Mouse (Mus musculus) forebrain, embryonic 16.5 days (tissue): ENCODE results near the gene Mapk1ip1l. TPM values are rescaled to one million over a fixed set of nuclear protein-coding genes. Genes with fewer than 3 reads are reported as not detected.

ENCODE experiments used
- ATAC-seq: fragments of 200-750 bp; cut with Nextera tagmentation; 2 replicates; pipeline ENCODE4 v1.8.0; 2017; ENCODE audit warnings: mild to moderate bottlenecking, moderate library complexity
- H3K27ac ChIP-seq: fragments of 300-500 bp; sonication (generic); 2 replicates; pipeline ENCODE4 v1.5.1; 2014; ENCODE audit warnings: low read length, control low read depth
- H3K27me3 ChIP-seq: fragments of 300-500 bp; sonication (generic); replicated peaks from 2 replicates; pipeline ENCODE4 v1.6.1; 2014; ENCODE audit warnings: low read length; ENCODE audit not compliant: control insufficient read depth, insufficient read depth
- H3K36me3 ChIP-seq: fragments of 300-500 bp; sonication (generic); 2 replicates; pipeline ENCODE4 v1.6.1; 2014; ENCODE audit not compliant: control insufficient read depth, insufficient read depth
- H3K4me1 ChIP-seq: fragments of 300-500 bp; sonication (generic); replicated peaks from 2 replicates; pipeline ENCODE4 v1.6.1; 2014; ENCODE audit warnings: low read length; ENCODE audit not compliant: control insufficient read depth, insufficient read depth
- H3K4me2 ChIP-seq: fragments of 300-500 bp; sonication (generic); 2 replicates; pipeline ENCODE4 v1.6.1; 2014; ENCODE audit warnings: mild to moderate bottlenecking, low read length, control low read depth
- H3K4me3 ChIP-seq: fragments of 300-500 bp; sonication (generic); replicated peaks from 2 replicates; pipeline ENCODE4 v1.5.1; 2014; ENCODE audit warnings: mild to moderate bottlenecking, low read length, control low read depth
- H3K9ac ChIP-seq: fragments of 300-500 bp; sonication (generic); replicated peaks from 2 replicates; pipeline ENCODE4 v1.6.1; 2014; ENCODE audit warnings: low read depth, low read length, control low read depth
- H3K9me3 ChIP-seq: fragments of 300-500 bp; sonication (generic); 2 replicates; pipeline ENCODE4 v1.6.1; 2016; ENCODE audit warnings: low read length; ENCODE audit not compliant: control insufficient read depth
- WGBS: fragments of 180-500 bp; shearing (Covaris S2); extraction: QIAGEN DNeasy Blood & Tissue Kit; methylation state at CpG from one replicate; pipeline ENCODE4 v1.1.7; 2014; 5-methylcytosine and 5-hydroxymethylcytosine counted together
- polyA plus RNA-seq: library from polyadenylated mRNA; unstranded; fragments of >200 nt; fragmentation: Nextera tagmentation; extraction: Ambion mirVana; gene quantifications from 2 replicates; pipeline ENCODE4 v1.2.1, GENCODE M21; 2015

Mapk1ip1l gene
- polyA plus RNA-seq, 1 experiment from 2014 or later, result 62.1 TPM

GRCm38 (mm10) chr14:47276637-47277393 is 21.3 kb upstream of the Mapk1ip1l start, which contains the start of the genes Wdhd1 and Socs4:
Wdhd1 (minus strand) TSS chr14:47276857.
Socs4 (plus strand) TSS chr14:47276931.
- Histone ChIP-seq H3K36me3 (no peaks in the 10 kb centered on the region), H3K4me2 (peak within 1 kb of the TSS; percentile 81), H3K4me3 (peak within 1 kb of the TSS; percentile 72), H3K9me3 (no peaks in the 10 kb centered on the region), H3K27me3 (no peaks in the 10 kb centered on the region), H3K4me1 (peaks cover 10% of the 10 kb centered on the region), H3K27ac (peak within 1 kb of the TSS; percentile 80), H3K9ac (peak within 1 kb of the TSS; percentile 88)
- WGBS, result under 1% methylated on average over 68 of the region's 77 CpGs
- peak; percentile 97 for ATAC-seq

- Histone ChIP-seq H3K9me3 (no peaks in the 10 kb centered on the region), H3K4me3 (no peak overlapping the region), H3K36me3 (no peaks in the 10 kb centered on the region), H3K9ac (no peak overlapping the region), H3K27me3 (no peaks in the 10 kb centered on the region), H3K4me1 (peaks cover 10% of the 10 kb centered on the region), H3K27ac (no peak overlapping the region), H3K4me2 (no peak overlapping the region)
- WGBS, result 81% methylated on average over 2 of the region's 2 CpGs
- ATAC-seq, result no peak
These were observed 19.0 kb upstream of the Mapk1ip1l start for GRCm38 (mm10) chr14:47279058-47279457.

- no peak overlapping the region for H3K27ac ChIP-seq
- 89% methylated on average over 4 of the region's 4 CpGs for WGBS
- peaks cover 2% of the 10 kb centered on the region for H3K4me1 ChIP-seq
- H3K36me3 ChIP-seq, result no peaks in the 10 kb centered on the region
- H3K4me3 ChIP-seq, result no peak overlapping the region
- no peak for ATAC-seq
- H3K4me2 ChIP-seq, result no peak overlapping the region
- no peaks in the 10 kb centered on the region for H3K9me3 ChIP-seq
- no peaks in the 10 kb centered on the region for H3K27me3 ChIP-seq
- H3K9ac ChIP-seq, result no peak overlapping the region
These were observed 16.5 kb upstream of the Mapk1ip1l start for GRCm38 (mm10) chr14:47281535-47281934.

GRCm38 (mm10) chr14:47283568-47283967 is 14.5 kb upstream of the Mapk1ip1l start:
- Histone ChIP-seq H3K9ac (no peak overlapping the region), H3K4me3 (no peak overlapping the region), H3K4me1 (no peaks in the 10 kb centered on the region), H3K9me3 (no peaks in the 10 kb centered on the region), H3K36me3 (no peaks in the 10 kb centered on the region), H3K4me2 (no peak overlapping the region), H3K27ac (no peak overlapping the region), H3K27me3 (no peaks in the 10 kb centered on the region)
- ATAC-seq, result no peak
- WGBS, result 93% methylated on average over 7 of the region's 7 CpGs

- H3K36me3 ChIP-seq, result peaks cover 4% of the 10 kb centered on the region; the same call in 1 of the 2 replicates
- H3K4me2 ChIP-seq, result no peak overlapping the region
- 91% methylated on average over 2 of the region's 2 CpGs for WGBS
- H3K9ac ChIP-seq, result no peak overlapping the region
- no peak overlapping the region for H3K4me3 ChIP-seq
- no peak overlapping the region for H3K27ac ChIP-seq
- ATAC-seq, result no peak
- no peaks in the 10 kb centered on the region for H3K27me3 ChIP-seq
- no peaks in the 10 kb centered on the region for H3K9me3 ChIP-seq
- no peaks in the 10 kb centered on the region for H3K4me1 ChIP-seq
These were observed 12.8 kb upstream of the Mapk1ip1l start for GRCm38 (mm10) chr14:47285271-47285670.

- Histone ChIP-seq H3K4me3 (no peak overlapping the region), H3K9me3 (no peaks in the 10 kb centered on the region), H3K27me3 (no peaks in the 10 kb centered on the region), H3K9ac (no peak overlapping the region), H3K36me3 (peaks cover 5% of the 10 kb centered on the region; the same call in 1 of the 2 replicates), H3K4me2 (no peak overlapping the region), H3K4me1 (no peaks in the 10 kb centered on the region), H3K27ac (no peak overlapping the region)
- 90% methylated on average over 1 of the region's 1 CpGs for WGBS
- no peak for ATAC-seq
These were observed 11.9 kb upstream of the Mapk1ip1l start for GRCm38 (mm10) chr14:47286215-47286614.

GRCm38 (mm10) chr14:47287021-47287420 is 11.0 kb upstream of the Mapk1ip1l start:
- H3K4me2 ChIP-seq, result no peak overlapping the region
- H3K27me3 ChIP-seq, result no peaks in the 10 kb centered on the region
- no peak overlapping the region for H3K4me3 ChIP-seq
- no peak for ATAC-seq
- H3K9me3 ChIP-seq, result no peaks in the 10 kb centered on the region
- no peak overlapping the region for H3K9ac ChIP-seq
- 97% methylated on average over 5 of the region's 5 CpGs for WGBS
- no peak overlapping the region for H3K27ac ChIP-seq
- peaks cover 5% of the 10 kb centered on the region; the same call in 1 of the 2 replicates for H3K36me3 ChIP-seq
- no peaks in the 10 kb centered on the region for H3K4me1 ChIP-seq

- no peaks in the 10 kb centered on the region for H3K4me1 ChIP-seq
- no peaks in the 10 kb centered on the region for H3K9me3 ChIP-seq
- peaks cover 5% of the 10 kb centered on the region; the same call in 1 of the 2 replicates for H3K36me3 ChIP-seq
- ATAC-seq, result no peak
- H3K27ac ChIP-seq, result no peak overlapping the region
- H3K4me3 ChIP-seq, result no peak overlapping the region
- H3K4me2 ChIP-seq, result no peak overlapping the region
- 87% methylated on average over 1 of the region's 1 CpGs for WGBS
- no peaks in the 10 kb centered on the region for H3K27me3 ChIP-seq
- no peak overlapping the region for H3K9ac ChIP-seq
These were observed 6.3 kb upstream of the Mapk1ip1l start for GRCm38 (mm10) chr14:47291772-47292171.

- WGBS, result 53% methylated on average over 4 of the region's 4 CpGs
- H3K9ac ChIP-seq, result no peak overlapping the region
- no peaks in the 10 kb centered on the region for H3K27me3 ChIP-seq
- H3K36me3 ChIP-seq, result peaks cover 5% of the 10 kb centered on the region; the same call in 1 of the 2 replicates
- H3K9me3 ChIP-seq, result no peaks in the 10 kb centered on the region
- H3K4me3 ChIP-seq, result no peak overlapping the region
- peaks cover 5% of the 10 kb centered on the region for H3K4me1 ChIP-seq
- no peak overlapping the region for H3K27ac ChIP-seq
- H3K4me2 ChIP-seq, result no peak overlapping the region
- ATAC-seq, result no peak
These were observed 3.9 kb upstream of the Mapk1ip1l start for GRCm38 (mm10) chr14:47294136-47294535.
